Mouse (Mus musculus) skeletal muscle tissue, adult 2 months (tissue): ENCODE measurements around the gene Eapp.
"Not testable (repeated sequence)": the region's sequence is repeated elsewhere in the genome, so short reads cannot be mapped to it uniquely, and the experiment has no call there.

ENCODE experiments used
- DNase-seq: peaks from one replicate; pipeline ENCODE4 v3.0.0-alpha.2; 2012; ENCODE audit warnings: low read depth, low spot score

The Eapp gene

GRCm38 (mm10) chr12:54695511-54696241 is at the start of gene Eapp:
TSS of gene Eapp (minus strand) at chr12:54695897.
- peak; percentile 98 for DNase-seq

- not testable (repeated sequence) for DNase-seq
These were observed 43.1 kb upstream of the Eapp start for GRCm38 (mm10) chr12:54738661-54739243.

- not testable (repeated sequence) for DNase-seq
These were observed 42.4 kb upstream of the Eapp start for GRCm38 (mm10) chr12:54737891-54738660.

- not testable (repeated sequence) for DNase-seq
These were observed 38.8 kb upstream of the Eapp start for GRCm38 (mm10) chr12:54734307-54735131.

- not testable (repeated sequence) for DNase-seq
These were observed 33.7 kb upstream of the Eapp start for GRCm38 (mm10) chr12:54729140-54730059.

- not testable (repeated sequence) for DNase-seq
These were observed 23.4 kb upstream of the Eapp start for GRCm38 (mm10) chr12:54718871-54719786.

- not testable (repeated sequence) for DNase-seq
These were observed 21.8 kb upstream of the Eapp start for GRCm38 (mm10) chr12:54717516-54717915.

GRCm38 (mm10) chr12:54713822-54714626 is 18.3 kb upstream of the Eapp start:
- not testable (repeated sequence) for DNase-seq

- not testable (repeated sequence) for DNase-seq
These were observed 14.8 kb upstream of the Eapp start for GRCm38 (mm10) chr12:54710494-54710879.

GRCm38 (mm10) chr12:54709691-54710493 is 14.2 kb upstream of the Eapp start:
- DNase-seq, result not testable (repeated sequence)

- no peak for DNase-seq
These were observed 3.7 kb upstream of the Eapp start for GRCm38 (mm10) chr12:54699394-54699793.

- no peak for DNase-seq
These were observed 2.1 kb upstream of the Eapp start for GRCm38 (mm10) chr12:54697791-54698250.

- no peak for DNase-seq
These were observed 1.4 kb upstream of the Eapp start for GRCm38 (mm10) chr12:54697003-54697597.

GRCm38 (mm10) chr12:54696242-54697002 is 725 bp upstream of the Eapp start:
- peak; percentile 96 for DNase-seq

GRCm38 (mm10) chr12:54694847-54695510 is 718 bp downstream of the Eapp start:
- DNase-seq, result no peak

GRCm38 (mm10) chr12:54689082-54689481 is 6.6 kb downstream of the Eapp start:
- no peak for DNase-seq
